Mouse (Mus musculus) embryonic facial prominence, embryonic 14.5 days (tissue): ENCODE measurements around the gene Atp5l. TPM values are rescaled to one million over a fixed set of nuclear protein-coding genes. Genes with fewer than 3 reads are reported as not detected.

Experiments used
- ATAC-seq: fragments of 200-750 bp; cut with Nextera tagmentation; 2 replicates; pipeline ENCODE4 v1.8.0; 2017; ENCODE audit warnings: low read depth, moderate number of reproducible peaks, moderate TSS enrichment
- DNase-seq: peaks from one replicate; pipeline ENCODE4 v3.0.0-alpha.2; 2015; ENCODE audit warnings: low spot score
- H3K27ac ChIP-seq: fragments of 300-500 bp; sonication (generic); replicated peaks from 2 replicates; pipeline ENCODE4 v1.5.1; 2014; ENCODE audit warnings: low read depth, mild to moderate bottlenecking, low read length, moderate library complexity
- H3K27me3 ChIP-seq: fragments of 300-500 bp; sonication (generic); replicated peaks from 2 replicates; pipeline ENCODE4 v1.6.1; 2014; ENCODE audit warnings: low read length; ENCODE audit not compliant: control insufficient read depth, insufficient read depth
- H3K36me3 ChIP-seq: fragments of 300-500 bp; sonication (generic); 2 replicates; pipeline ENCODE4 v1.6.1; 2014; ENCODE audit warnings: low read length, mixed read lengths; ENCODE audit not compliant: control insufficient read depth, insufficient read depth
- H3K4me1 ChIP-seq: fragments of 300-500 bp; sonication (generic); 2 replicates; pipeline ENCODE4 v1.6.1; 2014; ENCODE audit warnings: antibody characterized with exemption, low read length; ENCODE audit not compliant: control insufficient read depth, insufficient read depth
- H3K4me2 ChIP-seq: fragments of 300-500 bp; sonication (generic); 2 replicates; pipeline ENCODE4 v1.6.1; 2014; ENCODE audit warnings: low read depth, mild to moderate bottlenecking, low read length, moderate library complexity, mixed read lengths
- H3K4me3 ChIP-seq: fragments of 300-500 bp; sonication (generic); 2 replicates; pipeline ENCODE4 v1.5.1; 2014; ENCODE audit warnings: low read depth, mild to moderate bottlenecking, low read length
- H3K9ac ChIP-seq: fragments of 300-500 bp; sonication (generic); 2 replicates; pipeline ENCODE4 v1.6.1; 2014; ENCODE audit warnings: low read depth, mild to moderate bottlenecking, low read length, moderate library complexity, mixed read lengths
- H3K9me3 ChIP-seq: fragments of 300-500 bp; sonication (generic); 2 replicates; pipeline ENCODE4 v1.6.1; 2016; ENCODE audit warnings: low read length; ENCODE audit not compliant: control insufficient read depth
- WGBS: fragments of 180-500 bp; shearing (Covaris S2); extraction: QIAGEN DNeasy Blood & Tissue Kit; methylation state at CpG from one replicate; pipeline ENCODE4 v1.1.7; 2014; 5-methylcytosine and 5-hydroxymethylcytosine counted together
- polyA plus RNA-seq: library from polyadenylated mRNA; unstranded; fragments of >200 nt; fragmentation: Nextera tagmentation; extraction: Ambion mirVana; gene quantifications from 2 replicates; pipeline ENCODE4 v1.2.1, GENCODE M21; 2014

Atp5l gene
- polyA plus RNA-seq, 1 experiment from 2014 or later: 870 TPM

- 94% methylated on average over 7 of the region's 7 CpGs for WGBS
- H3K4me1 ChIP-seq: no peaks in the 10 kb centered on the region
Measured at GRCm38 (mm10) chr9:44946185-44946695, 25.7 kb upstream of the Atp5l start.

DNA sequence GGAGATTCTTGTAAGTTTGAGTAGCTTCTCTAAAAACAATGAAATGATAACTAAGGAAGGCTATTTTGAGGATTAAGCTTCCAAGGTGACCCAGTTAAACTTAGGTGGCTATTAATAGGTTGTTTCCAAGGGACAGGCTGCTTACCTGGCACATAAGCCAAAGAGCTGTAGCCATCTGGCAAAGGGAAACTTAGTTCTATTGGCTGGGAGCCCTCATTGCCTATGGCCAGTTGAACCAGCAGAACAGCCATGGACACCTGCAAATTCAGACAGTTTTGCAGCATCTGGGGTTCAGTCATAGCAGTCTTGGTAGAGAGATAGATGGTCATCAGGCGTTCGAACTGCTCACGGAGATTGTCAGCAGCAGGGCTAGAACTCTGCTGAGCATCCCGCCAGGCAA lies 21.9 kb upstream of the Atp5l start:
- H3K4me1 ChIP-seq: no peaks in the 10 kb centered on the region
- H3K4me3 ChIP-seq: no peak overlapping the region
- H3K27me3 ChIP-seq: no peaks in the 10 kb centered on the region
- no peak overlapping the region for H3K27ac ChIP-seq
- no peak overlapping the region for H3K9ac ChIP-seq
- ATAC-seq (no peak), DNase-seq (no peak)
- H3K9me3 ChIP-seq: no peaks in the 10 kb centered on the region
- H3K36me3 ChIP-seq: peaks cover 85% of the 10 kb centered on the region
- 88% methylated on average over 4 of the region's 4 CpGs for WGBS
- H3K4me2 ChIP-seq: no peak overlapping the region

More at GRCm38 (mm10) chr9:44946185-44946695, 25.7 kb upstream of the Atp5l start:
- no peak for DNase-seq
- H3K4me2 ChIP-seq: no peak overlapping the region
- H3K27ac ChIP-seq: no peak overlapping the region
- H3K9me3 ChIP-seq: no peaks in the 10 kb centered on the region
- H3K4me3 ChIP-seq: no peak overlapping the region
- H3K27me3 ChIP-seq: no peaks in the 10 kb centered on the region
- H3K36me3 ChIP-seq: peaks cover 91% of the 10 kb centered on the region
- no peak for ATAC-seq
- no peak overlapping the region for H3K9ac ChIP-seq

GRCm38 (mm10) chr9:44941756-44942155 lies 21.2 kb upstream of the Atp5l start:
- H3K36me3 ChIP-seq: peaks cover 85% of the 10 kb centered on the region
- ATAC-seq: no peak

GRCm38 (mm10) chr9:44921543-44921942 lies 1.0 kb upstream of the Atp5l start:
- DNase-seq: no peak
- H3K4me2 ChIP-seq: peak overlapping the region; percentile 83
- peak overlapping the region; percentile 64 for H3K9ac ChIP-seq
- WGBS: 74% methylated on average over 2 of the region's 2 CpGs
- no peaks in the 10 kb centered on the region for H3K9me3 ChIP-seq
- H3K27ac ChIP-seq: peak overlapping the region; percentile 95
- no peaks in the 10 kb centered on the region for H3K27me3 ChIP-seq
- H3K4me1 ChIP-seq: peaks cover 7% of the 10 kb centered on the region
- no peak for ATAC-seq
- H3K36me3 ChIP-seq: 0 out of 2 replicates have a peak, but pooled peaks cover under 1% of the 10 kb centered on the region
- H3K4me3 ChIP-seq: peak overlapping the region; percentile 94

More at GRCm38 (mm10) chr9:44941756-44942155, 21.2 kb upstream of the Atp5l start:
- Histone ChIP-seq H3K9me3 (no peaks in the 10 kb centered on the region), H3K27me3 (no peaks in the 10 kb centered on the region), H3K4me1 (no peaks in the 10 kb centered on the region), H3K27ac (no peak overlapping the region), H3K4me2 (no peak overlapping the region), H3K4me3 (no peak overlapping the region), H3K9ac (no peak overlapping the region)
- no peak for DNase-seq
- 89% methylated on average over 4 of the region's 4 CpGs for WGBS

- Histone ChIP-seq H3K36me3 (no peaks in the 10 kb centered on the region), H3K4me2 (peak overlapping the region; percentile 83), H3K4me1 (peaks cover 7% of the 10 kb centered on the region), H3K27ac (peak overlapping the region; percentile 95), H3K27me3 (no peaks in the 10 kb centered on the region), H3K4me3 (peak overlapping the region; percentile 94), H3K9ac (peak overlapping the region; percentile 64), H3K9me3 (no peaks in the 10 kb centered on the region)
- WGBS: under 1% methylated on average over 8 of the region's 8 CpGs
- ATAC-seq (peak; percentile 92), DNase-seq (peak; percentile 88)
Measured at GRCm38 (mm10) chr9:44921123-44921468, 554 bp upstream of the Atp5l start.

DNA sequence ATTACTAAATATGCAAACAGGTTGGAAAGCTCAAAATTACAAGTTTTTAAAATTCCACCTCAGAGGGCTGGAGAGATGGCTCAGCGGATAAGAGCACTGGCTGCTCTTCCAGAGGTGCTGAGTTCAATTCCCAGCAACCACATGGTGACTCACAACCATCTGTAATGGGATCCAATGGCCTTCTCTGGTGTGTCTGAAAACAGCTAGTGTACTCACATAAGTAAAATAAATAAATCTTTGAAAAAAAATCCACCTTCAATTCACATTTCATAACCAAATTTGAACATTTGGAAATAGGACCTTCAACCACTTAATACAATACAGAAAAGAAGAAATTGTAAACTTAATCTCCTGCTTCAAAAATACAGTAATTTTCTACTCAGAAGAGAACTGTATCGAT lies 936 bp downstream of the Atp5l start:
- Histone ChIP-seq H3K4me1 (peaks cover 14% of the 10 kb centered on the region), H3K9me3 (no peaks in the 10 kb centered on the region), H3K27me3 (no peaks in the 10 kb centered on the region), H3K4me2 (peak overlapping the region; percentile 83), H3K36me3 (no peaks in the 10 kb centered on the region), H3K4me3 (peak overlapping the region; percentile 94), H3K27ac (no peak overlapping the region), H3K9ac (peak overlapping the region; percentile 95)
- ATAC-seq (no peak), DNase-seq (no peak)
- WGBS: 39% methylated on average over 2 of the region's 2 CpGs

DNA sequence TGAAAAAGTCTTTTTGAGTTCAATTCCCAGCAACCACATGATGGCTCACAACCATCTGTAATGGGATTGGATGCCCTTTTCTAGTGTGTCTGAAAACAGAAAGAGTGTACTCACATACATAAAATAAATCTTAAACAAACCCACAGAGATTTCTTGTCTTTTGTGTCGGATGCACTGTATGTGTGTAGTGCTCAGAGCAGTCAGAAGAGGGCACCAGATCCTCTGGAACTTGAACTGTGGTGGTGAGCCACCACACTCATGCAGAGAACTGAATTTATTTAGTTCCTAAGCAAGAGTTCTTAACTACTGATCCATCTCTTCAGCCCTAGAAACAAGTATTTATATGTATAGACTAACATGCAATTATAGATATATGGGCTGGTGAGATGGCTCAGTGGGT lies 4.3 kb downstream of the Atp5l start:
- DNase-seq (peak; percentile 5), ATAC-seq (no peak)
- Histone ChIP-seq H3K36me3 (peaks cover 20% of the 10 kb centered on the region), H3K4me2 (no peak overlapping the region), H3K4me3 (no peak overlapping the region), H3K27ac (no peak overlapping the region), H3K9me3 (no peaks in the 10 kb centered on the region), H3K27me3 (no peaks in the 10 kb centered on the region), H3K9ac (no peak overlapping the region), H3K4me1 (peaks cover 15% of the 10 kb centered on the region)
- WGBS: 52% methylated on average over 1 of the region's 1 CpGs

- WGBS: 25% methylated on average over 4 of the region's 4 CpGs
- Histone ChIP-seq H3K9me3 (no peaks in the 10 kb centered on the region), H3K9ac (no peak overlapping the region), H3K27me3 (no peaks in the 10 kb centered on the region), H3K4me3 (no peak overlapping the region), H3K27ac (peak overlapping the region; percentile 48; the same call in 1 of the 2 replicates), H3K4me2 (no peak overlapping the region), H3K4me1 (peaks cover 15% of the 10 kb centered on the region), H3K36me3 (peaks cover 34% of the 10 kb centered on the region)
- DNase-seq: peak; percentile 59
- no peak for ATAC-seq
Measured at GRCm38 (mm10) chr9:44914706-44915105, 5.8 kb downstream of the Atp5l start.

- Histone ChIP-seq H3K36me3 (peaks cover 34% of the 10 kb centered on the region), H3K9ac (no peak overlapping the region), H3K9me3 (no peaks in the 10 kb centered on the region), H3K4me1 (0 out of 2 replicates have a peak, but pooled peaks cover 7% of the 10 kb centered on the region), H3K27me3 (no peaks in the 10 kb centered on the region), H3K4me3 (no peak overlapping the region), H3K4me2 (no peak overlapping the region), H3K27ac (no peak overlapping the region)
- DNase-seq (no peak), ATAC-seq (no peak)
- WGBS: 94% methylated on average over 4 of the region's 4 CpGs
Measured at GRCm38 (mm10) chr9:44911365-44911764, 9.2 kb downstream of the Atp5l start.
